Mouse (Mus musculus) embryonic stem cell, embryonic (primary cell): ENCODE data around the gene Col2a1.

Experiments
- CTCF ChIA-PET, 4 experiments: fragments of 300-600 bp in 2 of 4; fragments of 350-600 bp in 2 of 4; sonication (Branson Sonifier 250); formaldehyde crosslinking; loops; one replicate each; lab custom pipeline; 2022; ENCODE audit warnings: inconsistent platforms in 2 of 4; lab: Charles Lee
- POLR2A ChIA-PET, 4 experiments: fragments of 300-600 bp in 2 of 4; fragments of 350-600 bp in 2 of 4; sonication (Branson Sonifier 250); formaldehyde crosslinking; loops; one replicate each; lab custom pipeline; 2022; ENCODE audit warnings: antibody characterized with exemption in 4 of 4, inconsistent platforms in 1 of 4; lab: Charles Lee

The Col2a1 gene

GRCm38 (mm10) chr15:98003822-98004739 is at the start of gene Col2a1:
Col2a1 (minus strand) TSS chr15:98004695.
- ChIA-PET POLR2A (interaction anchor here in 2 of 4 experiments (0.5 to 2.0 kb wide), 7 partner anchors 10 to 623 kb away, joined by 3 to 7 read pairs (median 3); no protein-coding TSS in a partner anchor), CTCF (interaction anchor here in 1 of 4 experiments (1.1 kb wide), 1 partner anchor 422 kb away, joined by 3 read pairs; no protein-coding TSS in a partner anchor)

GRCm38 (mm10) chr15:98051685-98052084 is 47.2 kb upstream of the Col2a1 start:
- POLR2A ChIA-PET = interaction anchor here in 1 of 4 experiments (0.6 to 2.7 kb wide), 7 partner anchors 10 to 31 kb away, joined by 3 to 11 read pairs (median 6); no protein-coding TSS in a partner anchor
- CTCF ChIA-PET = interaction anchor here in 1 of 4 experiments (0.6 to 1.6 kb wide), 2 partner anchors 122 to 630 kb away, joined by 3 to 4 read pairs; no protein-coding TSS in a partner anchor

GRCm38 (mm10) chr15:98048918-98049700 is 44.6 kb upstream of the Col2a1 start:
- ChIA-PET POLR2A (interaction anchor here in 1 of 4 experiments (0.7 to 1.4 kb wide), 8 partner anchors 9 to 53 kb away, joined by 3 to 8 read pairs (median 4); partner anchors contain the start of gene Senp1), CTCF (interaction anchor here in 3 of 4 experiments (0.7 to 1.5 kb wide), 5 partner anchors 9 to 426 kb away, joined by 3 to 4 read pairs (median 3); partner anchors contain the start of gene Tmem106c (in 1 of the 3))

- ChIA-PET CTCF (no interaction called here), POLR2A (interaction anchor here in 1 of 4 experiments (0.7 kb wide), 1 partner anchor 61 kb away, joined by 3 read pairs; no protein-coding TSS in a partner anchor)
Measured at GRCm38 (mm10) chr15:98044387-98044786, 39.9 kb upstream of the Col2a1 start.

GRCm38 (mm10) chr15:98043967-98044366 is 39.5 kb upstream of the Col2a1 start:
- POLR2A ChIA-PET = no interaction called here

GRCm38 (mm10) chr15:98042508-98042907 is 38.0 kb upstream of the Col2a1 start:
- CTCF ChIA-PET = interaction anchor here in 3 of 4 experiments (0.5 to 1.0 kb wide), 3 partner anchors 45 to 1052 kb away, joined by 3 to 7 read pairs (median 4); partner anchors contain the start of gene Tmem106c (in 1 of the 3)
- POLR2A ChIA-PET = interaction anchor here in 2 of 4 experiments (0.6 to 1.9 kb wide), 7 partner anchors 9 to 723 kb away, joined by 3 to 11 read pairs (median 3); no protein-coding TSS in a partner anchor

More at GRCm38 (mm10) chr15:98043967-98044366, 39.5 kb upstream of the Col2a1 start:
- CTCF ChIA-PET = no interaction called here

GRCm38 (mm10) chr15:98039682-98040081 is 35.2 kb upstream of the Col2a1 start:
- ChIA-PET POLR2A (interaction anchor here in 2 of 4 experiments (0.7 to 2.0 kb wide), 4 partner anchors 10 to 33 kb away, joined by 3 to 5 read pairs (median 4); no protein-coding TSS in a partner anchor), CTCF (no interaction called here)

- CTCF ChIA-PET = interaction anchor here (0.6 to 2.2 kb wide), 15 partner anchors 9 to 266 kb away, joined by 3 to 7 read pairs (median 4); partner anchors contain the start of gene Tmem106c (in 2 of the 4)
- POLR2A ChIA-PET = interaction anchor here in 2 of 4 experiments (0.7 to 2.4 kb wide), 6 partner anchors 10 to 72 kb away, joined by 3 to 9 read pairs (median 4); no protein-coding TSS in a partner anchor
Measured at GRCm38 (mm10) chr15:98036578-98036977, 32.1 kb upstream of the Col2a1 start.

- ChIA-PET CTCF (interaction anchor here in 3 of 4 experiments (0.6 to 2.2 kb wide), 6 partner anchors 12 to 71 kb away, joined by 3 to 6 read pairs (median 3); partner anchors contain the start of gene Tmem106c (in 1 of the 3)), POLR2A (interaction anchor here in 2 of 4 experiments (0.8 to 2.4 kb wide), 5 partner anchors 10 to 62 kb away, joined by 3 to 9 read pairs (median 3); no protein-coding TSS in a partner anchor)
Measured at GRCm38 (mm10) chr15:98035076-98035755, 30.7 kb upstream of the Col2a1 start.

GRCm38 (mm10) chr15:98033233-98033748 is 28.8 kb upstream of the Col2a1 start:
- ChIA-PET CTCF (no interaction called here), POLR2A (interaction anchor here in 1 of 4 experiments (0.7 to 1.3 kb wide), 6 partner anchors 9 to 59 kb away, joined by 3 to 5 read pairs (median 3); partner anchors contain the start of genes Pfkm and Senp1)

- ChIA-PET POLR2A (no interaction called here), CTCF (interaction anchor here in 1 of 4 experiments (0.8 kb wide), 1 partner anchor 365 kb away, joined by 3 read pairs; no protein-coding TSS in a partner anchor)
Measured at GRCm38 (mm10) chr15:98029798-98030197, 25.3 kb upstream of the Col2a1 start.

GRCm38 (mm10) chr15:98026967-98027904 is 22.7 kb upstream of the Col2a1 start:
- POLR2A ChIA-PET = interaction anchor here in 2 of 4 experiments (0.6 to 2.2 kb wide), 7 partner anchors 9 to 224 kb away, joined by 3 to 11 read pairs (median 3); no protein-coding TSS in a partner anchor
- CTCF ChIA-PET = interaction anchor here (0.6 to 1.1 kb wide), 5 partner anchors 9 to 362 kb away, joined by 3 to 4 read pairs (median 3); partner anchors contain the start of gene Tmem106c (in 1 of the 4)

GRCm38 (mm10) chr15:98025611-98026010 is 21.1 kb upstream of the Col2a1 start:
- CTCF ChIA-PET = no interaction called here
- POLR2A ChIA-PET = interaction anchor here in 2 of 4 experiments (0.6 to 2.1 kb wide), 4 partner anchors 10 to 209 kb away, joined by 3 to 9 read pairs (median 3); no protein-coding TSS in a partner anchor

- ChIA-PET POLR2A (interaction anchor here in 2 of 4 experiments (0.6 kb wide), 2 partner anchors 65 to 193 kb away, joined by 3 to 7 read pairs; no protein-coding TSS in a partner anchor), CTCF (no interaction called here)
Measured at GRCm38 (mm10) chr15:98023137-98023536, 18.6 kb upstream of the Col2a1 start.

GRCm38 (mm10) chr15:98021886-98022285 is 17.4 kb upstream of the Col2a1 start:
- ChIA-PET CTCF (interaction anchor here in 1 of 4 experiments (0.6 to 0.7 kb wide), 2 partner anchors 562 to 1185 kb away, joined by 4 to 15 read pairs; no protein-coding TSS in a partner anchor), POLR2A (interaction anchor here in 1 of 4 experiments (0.8 kb wide), 1 partner anchor 9 kb away, joined by 4 read pairs; no protein-coding TSS in a partner anchor)
